Mouse (Mus musculus) MEL (cell line): ENCODE measurements at regions not wholly inside any gene's neighbourhood (a gene's known extent, or its start where the extent isn't known, plus 50 kb on each side); places are given as distances from the start of the nearest gene placed in this dataset.

Experiments used
- E2F4 ChIP-seq: IDR thresholded peaks from 2 replicates; pipeline ENCODE4 v1.6.1; 2011; ENCODE audit warnings: low read depth, low read length, improper control_type of control experiment, borderline replicate concordance
- EP300 ChIP-seq, 2 experiments: IDR thresholded peaks; 2 replicates each; pipeline ENCODE4 v1.6.1; 2011; ENCODE audit warnings: improper control_type of control experiment in 2 of 2, low read length in 2 of 2, low read depth in 1 of 2, mild to moderate bottlenecking in 1 of 2
- MAX ChIP-seq: IDR thresholded peaks from 2 replicates; pipeline ENCODE4 v1.6.1; 2011; ENCODE audit warnings: low read length, improper control_type of control experiment
- TBP ChIP-seq: IDR thresholded peaks from 2 replicates; pipeline ENCODE4 v1.8.0; 2011; ENCODE audit warnings: low read depth, low read length, improper control_type of control experiment

DNA sequence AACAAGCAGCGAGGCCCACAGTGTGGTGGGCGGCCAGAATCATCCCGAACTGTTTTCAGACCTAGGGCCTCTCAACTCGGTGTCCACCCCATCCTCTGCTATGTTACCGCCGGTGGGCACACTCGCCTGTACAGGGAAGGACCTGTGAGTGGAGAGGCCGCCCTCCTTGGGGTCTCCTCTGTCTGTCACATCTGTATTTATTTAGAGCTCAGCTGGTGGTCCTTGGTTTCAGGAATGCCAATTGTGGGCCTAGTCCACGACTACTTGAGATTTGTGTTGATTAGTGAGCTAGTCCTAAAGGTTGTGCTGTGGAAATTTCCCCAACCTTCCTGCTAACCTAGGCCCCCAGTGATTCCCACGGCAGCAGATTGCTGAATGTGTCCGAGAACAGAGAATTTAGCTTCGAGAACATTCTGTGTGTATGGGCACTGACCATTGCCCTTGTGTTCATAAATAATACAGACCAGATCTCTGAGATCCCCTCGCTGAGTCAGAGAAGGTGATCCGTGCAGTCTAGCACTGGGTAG, 113.1 kb upstream of the Six2 start:
- TF ChIP-seq EP300 (IDR thresholded peaks at IDR 0.05; ENCODE audit: low read depth in 1 of 2, low read length in 2 of 2) (no peak), MAX (no peak), TBP (no peak), E2F4 (no peak)
